Mouse (Mus musculus): ENCODE measurements at regions not wholly inside any gene's neighbourhood (a gene's known extent, or its start where the extent isn't known, plus 50 kb on each side); places are given as distances from the start of the nearest gene placed in this dataset.

DNA sequence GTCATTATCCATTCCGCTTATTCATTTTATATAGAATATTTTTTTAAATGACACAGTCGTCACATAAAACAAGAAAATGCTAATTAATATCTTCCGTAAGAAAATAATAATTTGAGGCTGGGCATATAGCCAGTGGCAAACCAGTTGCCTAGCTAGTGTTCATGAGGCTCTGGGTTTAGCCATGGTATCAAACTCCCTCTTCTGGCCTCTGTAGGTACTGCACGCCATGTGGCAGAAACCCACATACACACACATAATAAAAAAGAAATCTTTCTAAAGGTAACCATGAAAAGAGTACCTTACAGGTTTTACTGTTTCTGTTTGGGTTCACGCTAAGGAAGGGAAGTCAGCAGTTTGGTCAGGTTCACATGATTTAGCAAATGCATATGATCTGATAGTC is 159.2 kb upstream of the Akirin2 start:
- TF ChIP-seq CTCF (IDR thresholded peaks at IDR 0.05) (no peak), EP300 (IDR thresholded peaks at IDR 0.05) (no peak)
